25 mouse cellular contexts compared by ENCODE assay signal in the genomic region with DNA sequence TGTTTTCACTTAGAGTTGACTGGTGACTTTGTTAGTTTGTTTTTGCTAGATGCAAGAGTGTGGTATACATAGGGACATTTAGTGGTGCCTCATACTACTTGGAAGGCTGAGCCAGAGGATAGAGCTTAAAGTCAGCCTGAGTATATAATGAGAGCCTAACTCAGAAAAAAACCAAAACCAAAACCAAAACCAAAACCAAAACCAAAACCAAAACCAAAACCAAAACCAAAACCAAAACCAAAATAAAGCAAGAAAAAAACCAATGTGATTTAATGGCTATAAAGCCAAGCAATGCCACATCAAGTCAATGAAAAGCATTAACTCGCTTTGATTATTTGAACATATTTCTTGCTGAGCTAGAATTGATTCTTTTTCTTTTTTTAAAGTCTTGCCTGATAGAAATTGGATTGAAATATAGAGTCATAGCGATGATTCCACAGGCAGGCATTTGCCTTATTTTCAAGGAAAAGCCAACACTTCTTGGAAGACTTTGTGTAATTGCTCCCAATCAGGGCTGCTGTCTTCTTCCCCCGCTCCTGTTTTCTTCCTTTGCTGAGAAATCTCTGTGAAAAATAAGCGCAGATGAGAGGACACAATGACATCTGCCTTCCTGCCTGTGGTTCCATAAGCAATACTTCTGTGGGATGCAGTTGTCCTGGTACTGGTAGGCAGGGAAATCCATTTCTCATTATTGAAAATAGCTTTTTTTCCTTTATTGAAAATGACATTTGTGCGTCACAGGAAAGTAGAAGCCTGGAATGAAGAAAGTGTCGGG.
DNase-seq lines count a peak whose midpoint lies in the region; ATAC-seq lines count a peak whose summit lies in the region.
"Had no signal": no experiment of that assay in that cellular context is flagged by ENCODE, and none has a peak within 500 bp of the region (broad histone marks: within the 10 kb centered on the region; RNA-seq: fewer than 3 reads in every experiment).

No protein-coding gene starts in this region.

- no peak for DNase-seq in frontal cortex, postnatal 10 days (ENCODE audit: low spot score in 2 of 2)
- DNase-seq in left cerebral cortex, postnatal 25 days (ENCODE audit: low spot score in 2 of 2), result peak; percentile 10 to 52
- no peak for DNase-seq in left cerebral cortex, postnatal 4 days
- peak; percentile 3 for DNase-seq in induced T-regulatory cell, adult 2 months (ENCODE audit: low read depth)
- peak; percentile 50 to 53 for DNase-seq in layer of hippocampus, postnatal 36 days
- no peak for DNase-seq in spleen, postnatal 14 days (ENCODE audit: low spot score in 2 of 2)
- DNase-seq: adrenal gland, postnatal 25 days; cerebellum, adult 2 months; cerebellum, postnatal 25 days; gastrocnemius, adult 2 months; gastrocnemius, postnatal 36 days; heart, adult 2 months; heart, postnatal 10 days; kidney, adult 8-10 months; kidney, postnatal 4 days; liver; lung, adult 2 months; lung, postnatal 10 days; midbrain, embryonic 14.5 days; retina, postnatal 1 day; thymus, postnatal 14 days had no signal

- intact Hi-C loops in left cerebral cortex, postnatal 25 days (cut with DNase I), result no loop called here
- intact Hi-C loops in left cerebral cortex, postnatal 4 days (cut with DNase I), result no loop called here

- ATAC-seq in frontal cortex, adult (ENCODE audit: low TSS enrichment), result peak; percentile 79
- ATAC-seq in inflammation-experienced regulatory T-cells, adult 6 months, result no peak
- ATAC-seq: forebrain, embryonic 13.5 days; intestine, embryonic 15.5 days had no signal

Comparison
In these comparisons a context has a peak if more than half of its experiments do, and no peak if none do; other contexts are left out.
1. DNase-seq: peak in left cerebral cortex, postnatal 25 days (2 of 2), induced T-regulatory cell, adult 2 months (single experiment) and layer of hippocampus, postnatal 36 days (2 of 2); none in frontal cortex, postnatal 10 days (0 of 2), left cerebral cortex, postnatal 4 days (single experiment) and spleen, postnatal 14 days (0 of 2).